Mouse (Mus musculus) limb, embryonic 14.5 days (tissue): ENCODE measurements around the gene Atg4b. TPM values are rescaled to one million over a fixed set of nuclear protein-coding genes. Genes with fewer than 3 reads are reported as not detected.

Experiments
- ATAC-seq: fragments of 200-750 bp; cut with Nextera tagmentation; 2 replicates; pipeline ENCODE4 v1.8.0; 2017; ENCODE audit warnings: low read depth, moderate number of reproducible peaks, moderate TSS enrichment; ENCODE audit not compliant: low FRiP score
- DNase-seq: peaks from one replicate; pipeline ENCODE4 v3.0.0-alpha.2; 2015; ENCODE audit warnings: low spot score
- H3K27ac ChIP-seq: fragments of 300-500 bp; sonication (generic); replicated peaks from 2 replicates; pipeline ENCODE4 v1.5.1; 2014; ENCODE audit warnings: low read depth, mild to moderate bottlenecking, low read length, moderate library complexity, mixed read lengths
- H3K27me3 ChIP-seq: fragments of 300-500 bp; sonication (generic); 2 replicates; pipeline ENCODE4 v1.6.1; 2014; ENCODE audit warnings: low read length, mixed read lengths; ENCODE audit not compliant: control insufficient read depth, insufficient read depth
- H3K36me3 ChIP-seq: fragments of 300-500 bp; sonication (generic); 2 replicates; pipeline ENCODE4 v1.6.1; 2014; ENCODE audit warnings: mild to moderate bottlenecking, low read length, moderate library complexity, mixed read lengths; ENCODE audit not compliant: control insufficient read depth, insufficient read depth
- H3K4me1 ChIP-seq: fragments of 300-500 bp; sonication (generic); 2 replicates; pipeline ENCODE4 v1.6.1; 2014; ENCODE audit warnings: antibody characterized with exemption, low read length, mixed read lengths; ENCODE audit not compliant: control insufficient read depth, insufficient read depth
- H3K4me2 ChIP-seq: fragments of 300-500 bp; sonication (generic); replicated peaks from 2 replicates; pipeline ENCODE4 v1.6.1; 2014; ENCODE audit warnings: low read depth, mild to moderate bottlenecking, low read length, moderate library complexity; ENCODE audit not compliant: severe bottlenecking
- H3K4me3 ChIP-seq: fragments of 300-500 bp; sonication (generic); replicated peaks from 2 replicates; pipeline ENCODE4 v1.5.1; 2014; ENCODE audit warnings: low read length
- H3K9ac ChIP-seq: fragments of 300-500 bp; sonication (generic); 2 replicates; pipeline ENCODE4 v1.6.1; 2014; ENCODE audit warnings: mild to moderate bottlenecking, low read depth, low read length, moderate library complexity; ENCODE audit not compliant: severe bottlenecking
- H3K9me3 ChIP-seq: fragments of 300-500 bp; sonication (generic); 2 replicates; pipeline ENCODE4 v1.6.1; 2016; ENCODE audit warnings: low read length; ENCODE audit not compliant: control insufficient read depth
- POLR2A ChIP-seq: fragments of 200-500 bp; IDR thresholded peaks from 2 replicates; pipeline ENCODE4 v1.8.0; 2012; ENCODE audit warnings: inconsistent platforms, mild to moderate bottlenecking, moderate library complexity, borderline replicate concordance; ENCODE audit not compliant: insufficient read depth, insufficient read length; ENCODE audit errors: extremely low read depth
- WGBS: fragments of 180-500 bp; shearing (Covaris S2); extraction: QIAGEN DNeasy Blood & Tissue Kit; methylation state at CpG from one replicate; pipeline ENCODE4 v1.1.7; 2014; 5-methylcytosine and 5-hydroxymethylcytosine counted together
- polyA plus RNA-seq, 2 experiments: library from polyadenylated mRNA; depleted of rRNA in 1 of 2; stranded (reverse) in 1 of 2; unstranded in 1 of 2; fragments of >200 nt; fragmentation: Nextera tagmentation in 1 of 2; extraction: Ambion mirVana in 1 of 2; gene quantifications; 2 replicates each; pipeline versions ENCODE4 v1.2.1 to v1.2.3; 2012 to 2014

Atg4b gene
- polyA plus RNA-seq, 2 experiments, result 59.1 to 81.8 TPM

DNA sequence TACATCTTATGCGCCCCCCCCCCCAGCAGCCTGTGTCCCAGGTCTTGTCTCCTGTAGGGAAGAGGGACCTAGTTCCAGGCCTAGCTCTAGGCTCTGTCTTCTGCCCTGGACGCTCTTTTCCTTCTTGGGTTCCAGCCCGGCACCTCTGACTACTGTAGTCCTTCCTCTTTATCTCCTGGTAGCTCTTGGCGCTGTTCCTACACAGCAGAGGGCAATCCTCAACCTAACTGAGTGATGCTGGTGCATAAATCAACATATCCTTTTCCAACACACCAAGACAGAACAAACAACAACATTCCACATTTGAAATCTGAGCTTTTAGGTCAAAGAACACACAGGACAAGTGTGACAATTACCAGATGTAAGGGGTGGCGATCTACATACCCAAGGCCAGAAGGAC is 5.1 kb upstream of the Atg4b start:
- ATAC-seq (no peak), DNase-seq (no peak)
- no peak overlapping the region for H3K4me2 ChIP-seq
- no peaks in the 10 kb centered on the region for H3K4me1 ChIP-seq
- no peaks in the 10 kb centered on the region for H3K9me3 ChIP-seq
- H3K27me3 ChIP-seq, result no peaks in the 10 kb centered on the region
- no peak overlapping the region for H3K9ac ChIP-seq
- peaks cover 38% of the 10 kb centered on the region for H3K36me3 ChIP-seq
- no peak overlapping the region for H3K27ac ChIP-seq
- no peak for TF ChIP-seq POLR2A
- 86% methylated on average over 5 of the region's 5 CpGs for WGBS
- no peak overlapping the region for H3K4me3 ChIP-seq

DNA sequence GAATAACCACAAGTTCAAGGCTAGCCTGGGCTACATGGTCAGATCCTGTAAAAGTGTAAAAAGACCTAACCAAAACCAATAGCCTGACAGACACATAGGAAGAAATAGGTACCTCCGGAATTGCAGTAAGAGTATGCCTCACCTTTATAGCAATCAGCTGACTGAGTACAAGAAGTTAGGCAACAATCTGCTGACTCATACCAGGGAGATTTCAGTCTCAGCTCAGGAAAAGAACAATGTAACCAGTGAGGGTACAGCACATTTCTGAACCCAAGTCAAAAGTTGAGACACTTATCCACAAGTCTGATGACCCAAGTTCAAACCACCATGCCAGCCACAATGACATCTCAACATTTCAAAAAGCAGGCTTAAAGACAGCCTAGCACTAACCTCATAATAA is 2.8 kb upstream of the Atg4b start:
- Histone ChIP-seq H3K4me3 (no peak overlapping the region), H3K4me1 (peaks cover 6% of the 10 kb centered on the region), H3K9ac (no peak overlapping the region), H3K4me2 (no peak overlapping the region), H3K27ac (no peak overlapping the region), H3K36me3 (peaks cover 37% of the 10 kb centered on the region), H3K9me3 (no peaks in the 10 kb centered on the region), H3K27me3 (no peaks in the 10 kb centered on the region)
- WGBS, result 97% methylated on average over 1 of the region's 1 CpGs
- TF ChIP-seq POLR2A, result no peak
- ATAC-seq (no peak), DNase-seq (no peak)

DNA sequence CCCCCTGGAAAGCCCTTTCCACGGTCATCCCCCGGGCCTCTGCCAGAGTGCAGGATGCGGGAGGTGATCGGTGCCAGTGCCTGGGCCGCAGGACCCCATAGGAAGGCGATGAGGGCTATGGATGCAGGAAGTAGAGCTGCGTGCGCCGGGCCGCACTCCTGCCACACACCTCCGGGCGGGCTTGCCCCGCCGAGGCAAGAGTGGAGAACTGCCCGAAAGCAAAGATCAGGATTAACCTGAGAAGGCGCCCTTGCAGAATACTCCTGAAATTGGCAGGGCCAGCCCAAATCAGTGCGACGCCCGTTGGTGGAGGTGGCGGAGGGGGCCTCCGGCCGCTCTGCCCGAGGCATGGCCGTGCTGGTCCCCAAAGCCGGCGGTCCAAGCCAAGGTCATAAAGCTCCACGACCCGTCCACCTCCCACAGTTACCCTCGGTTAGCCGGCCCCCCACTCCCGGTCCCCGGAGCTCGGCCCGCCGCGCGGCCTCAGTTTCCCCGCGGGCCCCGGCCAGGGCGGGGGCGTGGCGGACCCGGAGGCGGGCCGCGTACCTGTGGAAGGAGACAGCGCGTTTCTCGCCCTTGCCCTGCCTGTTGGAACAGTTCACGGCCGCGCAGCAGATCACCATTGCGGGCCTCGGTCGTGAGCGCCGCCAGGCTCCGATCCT is 2.7 kb downstream of the Atg4b start:
- Histone ChIP-seq H3K36me3 (peaks cover 16% of the 10 kb centered on the region), H3K4me1 (peaks cover 20% of the 10 kb centered on the region), H3K4me3 (peak overlapping the region; percentile 99), H3K9me3 (no peaks in the 10 kb centered on the region), H3K27ac (peak overlapping the region; percentile 78), H3K9ac (peak overlapping the region; percentile 86), H3K4me2 (peak overlapping the region; percentile 74), H3K27me3 (no peaks in the 10 kb centered on the region)
- DNase-seq (peak; percentile 4), ATAC-seq (peak; percentile 25)
- under 1% methylated on average over 37 of the region's 59 CpGs for WGBS
- no peak for TF ChIP-seq POLR2A

DNA sequence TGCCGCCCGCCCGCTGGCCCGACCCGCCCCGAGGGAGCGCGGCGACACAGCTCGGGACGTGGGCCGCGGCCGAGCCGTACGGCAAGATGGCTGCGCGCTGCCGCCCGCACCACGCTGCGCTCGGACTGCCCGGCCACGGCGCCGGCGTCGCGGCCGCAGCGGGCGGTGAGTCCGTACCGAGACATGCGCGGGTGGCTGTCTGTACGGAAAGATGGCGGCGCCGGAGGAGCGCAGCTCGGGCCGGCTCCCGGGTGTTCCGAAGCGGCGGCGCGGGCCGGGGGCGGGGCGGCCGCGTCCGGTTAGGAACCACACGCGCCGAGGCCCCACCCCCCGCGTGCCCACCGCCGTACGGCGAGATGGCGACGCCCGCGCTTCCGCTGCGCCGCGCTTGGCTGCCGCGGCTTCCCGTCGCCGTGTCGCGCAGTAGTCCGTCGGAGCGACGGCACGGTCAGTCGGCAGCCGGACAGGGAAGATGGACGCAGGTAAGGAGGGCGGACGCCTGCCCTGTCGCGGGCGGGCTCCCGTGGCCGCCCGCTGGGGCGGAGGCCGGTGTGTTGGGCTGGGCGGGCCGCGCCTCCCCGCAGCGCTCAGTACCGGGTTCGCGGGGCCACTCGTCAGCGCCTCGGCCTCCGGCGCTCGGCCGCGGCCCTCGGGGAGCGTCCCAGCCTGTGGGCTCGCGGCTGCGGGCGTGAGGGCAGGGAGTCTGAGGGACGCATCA is 3.4 kb downstream of the Atg4b start, which contains the start of gene Thap4:
Gene Thap4, minus strand, starts transcription at position 292 of the 718 bp plus-strand sequence.
- Histone ChIP-seq H3K4me3 (peak within 1 kb of the TSS; percentile 99), H3K9me3 (no peaks in the 10 kb centered on the region), H3K9ac (peak within 1 kb of the TSS; percentile 86), H3K27ac (peak within 1 kb of the TSS; percentile 78), H3K36me3 (peaks cover 10% of the 10 kb centered on the region), H3K4me1 (peaks cover 20% of the 10 kb centered on the region), H3K27me3 (no peaks in the 10 kb centered on the region), H3K4me2 (peak within 1 kb of the TSS; percentile 74)
- peak; percentile 92 for DNase-seq
- TF ChIP-seq POLR2A, result 0 out of 2 replicates have a peak, but pooled peaks have one; percentile 64
- peak; percentile 92 for ATAC-seq
- WGBS, result 1% methylated on average over 77 of the region's 121 CpGs

DNA sequence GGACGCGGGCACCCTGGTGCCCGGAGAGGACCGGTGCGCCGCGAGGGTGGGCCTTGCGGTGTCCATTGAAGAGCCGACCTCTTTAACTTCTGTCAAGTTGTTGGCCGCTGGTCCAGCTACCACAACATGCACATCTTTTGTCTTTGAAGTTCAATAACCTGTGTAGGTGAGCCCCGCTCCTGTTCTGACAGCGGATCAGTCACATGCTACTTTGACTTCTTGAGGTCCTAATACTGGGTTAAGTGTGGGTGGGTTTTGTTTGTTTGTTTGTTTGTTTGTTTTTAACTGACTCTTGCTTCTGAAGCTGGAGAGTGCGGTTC is 4.0 kb downstream of the Atg4b start:
- H3K4me3 ChIP-seq, result peak overlapping the region; percentile 99
- H3K9ac ChIP-seq, result peak overlapping the region; percentile 86
- DNase-seq, result no peak
- H3K36me3 ChIP-seq, result peaks cover 4% of the 10 kb centered on the region
- peaks cover 20% of the 10 kb centered on the region for H3K4me1 ChIP-seq
- H3K9me3 ChIP-seq, result no peaks in the 10 kb centered on the region
- H3K27ac ChIP-seq, result peak overlapping the region; percentile 78
- under 1% methylated on average over 13 of the region's 13 CpGs for WGBS
- no peaks in the 10 kb centered on the region for H3K27me3 ChIP-seq
- no peak for ATAC-seq
- H3K4me2 ChIP-seq, result peak overlapping the region; percentile 74
- no peak for TF ChIP-seq POLR2A
